Mouse (Mus musculus) heart, adult 2 months (tissue): ENCODE data around the gene Rack1.

Experiments used
- CTCF ChIP-seq: fragments of 200-600 bp; IDR thresholded peaks from 2 replicates; pipeline ENCODE4 v1.8.1; 2022; ENCODE audit warnings: antibody characterized with exemption, mild to moderate bottlenecking, moderate library complexity
- POLR2A ChIP-seq: fragments of 200-500 bp; IDR thresholded peaks from 2 replicates; pipeline ENCODE4 v1.6.1; 2011; ENCODE audit warnings: mild to moderate bottlenecking, low read depth, low read length, control low read depth; ENCODE audit not compliant: insufficient read depth

- TF ChIP-seq POLR2A = no peak
- no peak for TF ChIP-seq CTCF
These were observed 33.1 kb downstream of the Rack1 start for GRCm38 (mm10) chr11:48833078-48833730.
